Comparison of ENCODE assay signal across 19 mouse cellular contexts in genomic region chr2:3163501-3164076, GRCm38 (mm10). TPM values are rescaled to one million over a fixed set of nuclear protein-coding genes. Genes with fewer than 3 reads are reported as not detected.
DNase-seq lines count a peak whose midpoint lies in the region; ATAC-seq and TF ChIP-seq lines count a peak whose summit lies in the region.
"Had no signal": no experiment of that assay in that cellular context is flagged by ENCODE, and none has a peak within 500 bp of the region (broad histone marks: within the 10 kb centered on the region; RNA-seq: fewer than 3 reads in every experiment).

No protein-coding gene starts in this region.

- peaks cover under 1% of the 10 kb centered on the region; the same call in 1 of the 2 replicates for H3K4me1 ChIP-seq in liver, embryonic 11.5 days (replicated peaks; ENCODE audit: control insufficient read depth, insufficient read depth, low read length)
- peaks cover 7% of the 10 kb centered on the region; the same call in 1 of the 2 replicates for H3K4me1 ChIP-seq in liver, postnatal 0 days (ENCODE audit: insufficient read depth)
- peaks cover 23% of the 10 kb centered on the region; the same call in 1 of the 2 replicates for H3K4me1 ChIP-seq in liver, embryonic 13.5 days (replicated peaks)
- H3K4me1 ChIP-seq in stomach, postnatal 0 days (replicated peaks; ENCODE audit: control insufficient read depth, insufficient read depth), result no peaks in the 10 kb centered on the region; the same call in 1 of the 2 replicates
- H3K4me1 ChIP-seq in midbrain, embryonic 14.5 days (ENCODE audit: control insufficient read depth, insufficient read depth, low read length), result peaks cover 8% of the 10 kb centered on the region

- no peak overlapping the region for H3K4me3 ChIP-seq in liver, embryonic 11.5 days (ENCODE audit: low read depth, low read length)
- H3K4me3 ChIP-seq in liver, postnatal 0 days (ENCODE audit: low read depth, low read length), result no peak overlapping the region
- no peak overlapping the region for H3K4me3 ChIP-seq in liver, embryonic 13.5 days (replicated peaks)
- no peak overlapping the region for H3K4me3 ChIP-seq in stomach, postnatal 0 days (ENCODE audit: low read depth, low read length)
- H3K4me3 ChIP-seq in midbrain, embryonic 14.5 days (replicated peaks; ENCODE audit: low read depth, low read length), result no peak overlapping the region
- H3K4me3 ChIP-seq: embryonic facial prominence, embryonic 10.5 days; forebrain, embryonic 13.5 days; hindbrain, embryonic 13.5 days had no signal

- no peak for DNase-seq in liver, embryonic 11.5 days (ENCODE audit: low spot score)
- no peak for DNase-seq in liver, postnatal 0 days
- DNase-seq in MEL-GATA-1-ER (ENCODE audit: extremely low read depth, low read depth), result peak; percentile 95
- DNase-seq in liver, embryonic 13.5 days, result no peak
- DNase-seq in stomach, postnatal 0 days (ENCODE audit: low spot score), result no peak
- no peak for DNase-seq in midbrain, embryonic 14.5 days
- DNase-seq: adrenal gland, adult 8-10 months; cerebellum, adult 11 months; cerebellum, adult 9-11 months; cerebellum, postnatal 36 days; forebrain, postnatal 0 days; gastrocnemius, postnatal 14 days; heart, postnatal 10 days; heart, postnatal 4 days had no signal

- TF ChIP-seq CTCF in liver, postnatal 0 days (IDR thresholded peaks at IDR 0.05; ENCODE audit: low read depth), result no peak
- TF ChIP-seq CTCF in stomach, postnatal 0 days (IDR thresholded peaks at IDR 0.05; ENCODE audit: low read depth), result no peak

- TF ChIP-seq EP300 in liver, postnatal 0 days (IDR thresholded peaks at IDR 0.05; ENCODE audit: low read depth), result no peak
- TF ChIP-seq EP300 in stomach, postnatal 0 days (optimal IDR thresholded peaks at IDR 0.05), result no peak

- H3K9ac ChIP-seq in liver, embryonic 11.5 days (ENCODE audit: low read depth, low read length), result no peak overlapping the region
- no peak overlapping the region for H3K9ac ChIP-seq in liver, postnatal 0 days (replicated peaks)
- no peak overlapping the region for H3K9ac ChIP-seq in liver, embryonic 13.5 days
- no peak overlapping the region for H3K9ac ChIP-seq in stomach, postnatal 0 days (ENCODE audit: low read length)
- no peak overlapping the region for H3K9ac ChIP-seq in midbrain, embryonic 14.5 days (replicated peaks; ENCODE audit: low read length)
- H3K9ac ChIP-seq: forebrain, embryonic 13.5 days; forebrain, postnatal 0 days; hindbrain, embryonic 13.5 days had no signal

- WGBS in liver, embryonic 11.5 days, result 54% methylated on average over 9 of the region's 9 CpGs
- 36% methylated on average over 9 of the region's 9 CpGs for WGBS in liver, postnatal 0 days (ENCODE audit: insufficient replicate concordance)
- WGBS in liver, embryonic 13.5 days (ENCODE audit: insufficient replicate concordance), result 33% methylated on average over 9 of the region's 9 CpGs
- 85% methylated on average over 9 of the region's 9 CpGs for WGBS in stomach, postnatal 0 days
- 96% methylated on average over 9 of the region's 9 CpGs for WGBS in midbrain, embryonic 14.5 days

- no peaks in the 10 kb centered on the region for H3K27me3 ChIP-seq in liver, embryonic 11.5 days (replicated peaks; ENCODE audit: control insufficient read depth, insufficient read depth, low read length)
- H3K27me3 ChIP-seq in liver, postnatal 0 days (ENCODE audit: insufficient read depth, low read length), result no peaks in the 10 kb centered on the region
- no peaks in the 10 kb centered on the region for H3K27me3 ChIP-seq in liver, embryonic 13.5 days
- no peaks in the 10 kb centered on the region for H3K27me3 ChIP-seq in stomach, postnatal 0 days (ENCODE audit: control insufficient read depth, insufficient read depth, low read length)
- H3K27me3 ChIP-seq in midbrain, embryonic 14.5 days (ENCODE audit: control insufficient read depth, insufficient read depth, low read length), result no peaks in the 10 kb centered on the region
- H3K27me3 ChIP-seq: forebrain, embryonic 13.5 days; hindbrain, embryonic 13.5 days had no signal

- no peaks in the 10 kb centered on the region for H3K9me3 ChIP-seq in liver, embryonic 11.5 days (ENCODE audit: control insufficient read depth, low read length)
- H3K9me3 ChIP-seq in liver, postnatal 0 days (ENCODE audit: low read length), result no peaks in the 10 kb centered on the region
- H3K9me3 ChIP-seq in liver, embryonic 13.5 days (replicated peaks), result no peaks in the 10 kb centered on the region
- H3K9me3 ChIP-seq in stomach, postnatal 0 days (ENCODE audit: control insufficient read depth, low read length), result no peaks in the 10 kb centered on the region
- H3K9me3 ChIP-seq in midbrain, embryonic 14.5 days (ENCODE audit: control insufficient read depth, low read length), result no peaks in the 10 kb centered on the region
- H3K9me3 ChIP-seq: embryonic facial prominence, embryonic 10.5 days; forebrain, embryonic 13.5 days; hindbrain, embryonic 13.5 days had no signal

- H3K27ac ChIP-seq in liver, embryonic 11.5 days (ENCODE audit: low read depth, low read length), result no peak overlapping the region
- no peak overlapping the region for H3K27ac ChIP-seq in liver, postnatal 0 days (ENCODE audit: low read depth)
- no peak overlapping the region for H3K27ac ChIP-seq in liver, embryonic 13.5 days
- H3K27ac ChIP-seq in stomach, postnatal 0 days (replicated peaks), result no peak overlapping the region
- H3K27ac ChIP-seq in midbrain, embryonic 14.5 days (replicated peaks; ENCODE audit: low read depth, low read length), result no peak overlapping the region
- H3K27ac ChIP-seq: embryonic facial prominence, embryonic 10.5 days; forebrain, embryonic 13.5 days; hindbrain, embryonic 13.5 days; hindbrain, postnatal 0 days had no signal

- peak; percentile 65 for ATAC-seq in liver, embryonic 11.5 days (replicated peaks; ENCODE audit: low FRiP score)
- ATAC-seq in liver, postnatal 0 days, result no peak
- peak; percentile 65; the same call in 1 of the 2 replicates for ATAC-seq in liver, embryonic 13.5 days (ENCODE audit: low read depth)
- peak; percentile 76 for ATAC-seq in megakaryocyte-erythroid progenitor cell, adult 5-6 weeks (replicated peaks; ENCODE audit: low FRiP score, low TSS enrichment, poor library complexity, severe bottlenecking)
- ATAC-seq in stomach, postnatal 0 days (ENCODE audit: low FRiP score, low TSS enrichment), result no peak
- no peak for ATAC-seq in midbrain, embryonic 14.5 days (ENCODE audit: low FRiP score, low TSS enrichment)
- ATAC-seq: forebrain, embryonic 13.5 days; forebrain, postnatal 0 days; hindbrain, postnatal 0 days had no signal

- no peaks in the 10 kb centered on the region for H3K36me3 ChIP-seq in liver, embryonic 11.5 days (ENCODE audit: control insufficient read depth, insufficient read depth, low read length)
- no peaks in the 10 kb centered on the region for H3K36me3 ChIP-seq in liver, postnatal 0 days (replicated peaks; ENCODE audit: insufficient read depth, low read length)
- no peaks in the 10 kb centered on the region for H3K36me3 ChIP-seq in liver, embryonic 13.5 days
- H3K36me3 ChIP-seq in stomach, postnatal 0 days (ENCODE audit: control insufficient read depth, insufficient read depth, low read length), result no peaks in the 10 kb centered on the region
- H3K36me3 ChIP-seq in midbrain, embryonic 14.5 days (ENCODE audit: control insufficient read depth, insufficient read depth, low read length), result no peaks in the 10 kb centered on the region
- H3K36me3 ChIP-seq: embryonic facial prominence, embryonic 10.5 days; hindbrain, embryonic 13.5 days had no signal

- no peak overlapping the region for H3K4me2 ChIP-seq in liver, embryonic 11.5 days
- no peak overlapping the region for H3K4me2 ChIP-seq in liver, postnatal 0 days (ENCODE audit: low read depth, low read length)
- H3K4me2 ChIP-seq in liver, embryonic 13.5 days, result no peak overlapping the region
- no peak overlapping the region for H3K4me2 ChIP-seq in stomach, postnatal 0 days (replicated peaks; ENCODE audit: low read depth)
- no peak overlapping the region for H3K4me2 ChIP-seq in midbrain, embryonic 14.5 days (ENCODE audit: low read length)
- H3K4me2 ChIP-seq: forebrain, embryonic 13.5 days; hindbrain, embryonic 13.5 days had no signal

RNA-seq across cellular contexts. Expression of gene Fam171a1, which starts 49.6 kb away (rescaled TPM):
- polyA plus RNA-seq in liver, embryonic 11.5 days (2014; fragmentation: Nextera tagmentation; extraction: Ambion mirVana), result 11.2 and 13.0 TPM in 2 replicates
- 2.4 and 2.5 TPM in 2 replicates for polyA plus RNA-seq in liver, postnatal 0 days (2015; fragmentation: Nextera tagmentation; extraction: Ambion mirVana)
- 2.7 and 3.9 TPM in 2 replicates for polyA plus RNA-seq in liver, embryonic 13.5 days (2015; fragmentation: Nextera tagmentation; extraction: Ambion mirVana)
- 0.61 and 2.1 TPM in 2 replicates for total RNA-seq in megakaryocyte-erythroid progenitor cell, adult 5-6 weeks (2014; fragmentation: Nextera tagmentation)
- 4.3 and 5.4 TPM in 2 replicates for total RNA-seq in megakaryocyte-erythroid progenitor cell, adult 5-6 weeks (2017)
- polyA plus RNA-seq in stomach, postnatal 0 days (2015; fragmentation: Nextera tagmentation; extraction: Ambion mirVana), result 9.7 and 10.4 TPM in 2 replicates
- 30.3 and 50.9 TPM in 2 replicates for polyA plus RNA-seq in midbrain, embryonic 14.5 days (2014; fragmentation: Nextera tagmentation; extraction: Ambion mirVana)

Comparison
In these comparisons a context has a peak if more than half of its experiments do, and no peak if none do; other contexts are left out.
1. ATAC-seq: peak in liver, embryonic 11.5 days (single experiment), liver, embryonic 13.5 days (single experiment) and megakaryocyte-erythroid progenitor cell, adult 5-6 weeks (single experiment); none in liver, postnatal 0 days (single experiment), stomach, postnatal 0 days (single experiment) and midbrain, embryonic 14.5 days (single experiment).